Mouse (Mus musculus) spleen, postnatal 4 days (tissue): ENCODE measurements around the gene Lin7c.

Source experiments
- DNase-seq, 2 experiments: peaks; one replicate each; pipeline ENCODE4 v3.0.0; 2022; ENCODE audit warnings: low spot score in 2 of 2

Gene Lin7c

DNA sequence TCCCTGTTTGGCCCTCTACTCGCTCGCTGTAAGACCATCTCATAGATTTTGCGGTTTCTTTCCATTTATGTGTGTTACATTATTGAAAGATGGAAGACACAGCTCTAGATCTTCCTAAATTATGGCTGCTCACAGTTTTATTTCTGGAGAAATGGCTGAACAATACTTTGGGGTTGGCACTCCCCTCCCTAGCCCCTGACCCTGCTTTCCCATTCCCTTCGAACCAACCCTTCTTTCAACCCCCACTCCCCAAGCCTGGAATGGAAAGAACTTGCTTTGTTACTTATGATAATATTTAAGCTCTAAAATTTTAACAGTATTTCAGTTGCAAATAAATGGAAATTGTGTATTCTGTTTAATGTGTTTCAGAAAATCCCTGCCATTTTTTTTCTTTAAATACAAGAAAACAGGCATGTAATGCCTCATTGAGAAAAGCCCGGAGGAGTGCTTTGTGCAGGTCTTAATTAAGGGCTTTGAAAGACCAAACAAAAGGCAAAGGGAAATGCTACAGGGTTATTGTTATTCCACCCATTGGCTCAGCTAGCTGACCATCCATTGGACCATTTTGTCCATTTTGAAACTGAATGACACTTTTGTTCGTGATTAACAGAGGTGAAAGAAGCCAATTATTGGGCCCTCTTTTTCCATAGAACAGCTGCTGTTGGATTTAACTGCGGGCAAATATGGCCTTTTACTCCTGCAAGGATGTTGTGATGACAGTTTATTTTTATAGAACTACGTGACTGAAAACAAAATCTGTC lies 52.3 kb downstream of the Lin7c start:
- no peak for DNase-seq

DNA sequence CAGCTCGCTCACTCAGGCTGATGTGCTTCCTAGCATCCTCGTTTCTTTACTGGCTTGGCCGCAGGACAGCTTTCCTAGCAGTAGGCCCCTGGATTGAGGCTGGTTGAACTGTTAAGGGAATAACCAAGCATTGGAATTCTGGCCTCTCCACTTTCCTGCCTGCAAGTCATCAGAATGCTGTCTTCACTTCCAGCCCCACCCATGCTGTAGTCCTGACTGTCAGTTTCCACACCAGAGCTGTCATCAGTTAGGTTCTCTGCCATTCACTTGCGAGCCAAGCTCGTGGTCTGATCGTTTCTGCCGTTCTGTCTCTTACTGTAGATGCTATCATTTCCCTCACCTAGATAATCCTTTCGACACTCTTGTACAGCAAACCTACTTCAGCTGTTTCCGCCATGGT lies 54.3 kb downstream of the Lin7c start:
- DNase-seq, result no peak

DNA sequence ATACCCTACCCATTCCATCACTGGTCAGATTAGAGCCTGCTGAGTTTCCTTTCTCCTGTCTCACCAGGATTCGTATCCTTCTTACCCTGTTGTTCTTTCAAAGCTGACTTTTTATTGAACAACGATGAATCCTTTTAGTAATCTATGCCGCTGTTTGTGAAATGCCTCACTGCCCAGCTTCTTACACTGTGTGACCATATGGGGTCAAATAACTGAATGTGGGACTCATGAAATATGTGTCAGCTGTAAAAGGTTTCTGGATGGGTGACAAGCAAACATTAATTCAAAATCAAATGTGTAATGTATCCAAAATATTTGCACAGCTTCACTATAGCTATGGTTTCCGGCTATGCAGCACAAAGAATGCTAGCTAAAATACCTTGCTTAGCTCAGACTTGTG lies 54.9 kb downstream of the Lin7c start:
- no peak for DNase-seq

DNA sequence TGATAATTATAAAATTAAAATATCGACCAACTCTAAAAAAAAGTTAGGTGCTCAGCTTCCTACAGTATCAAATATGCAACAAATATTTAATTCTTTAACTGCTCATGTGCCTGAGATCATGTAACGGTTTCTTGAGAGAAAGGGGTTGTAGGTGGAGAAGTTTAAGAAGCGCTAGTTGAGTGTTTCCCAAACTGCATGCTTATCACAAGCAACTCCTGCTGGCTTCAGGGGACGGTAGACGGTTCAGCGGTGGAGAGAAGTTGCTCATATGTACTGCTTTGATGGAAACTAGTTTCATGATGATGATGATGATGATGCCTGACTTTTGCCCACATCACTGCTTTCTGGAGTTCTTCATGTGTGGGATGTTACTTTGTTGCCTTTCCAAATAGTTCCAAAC lies 55.8 kb downstream of the Lin7c start:
- no peak for DNase-seq

DNA sequence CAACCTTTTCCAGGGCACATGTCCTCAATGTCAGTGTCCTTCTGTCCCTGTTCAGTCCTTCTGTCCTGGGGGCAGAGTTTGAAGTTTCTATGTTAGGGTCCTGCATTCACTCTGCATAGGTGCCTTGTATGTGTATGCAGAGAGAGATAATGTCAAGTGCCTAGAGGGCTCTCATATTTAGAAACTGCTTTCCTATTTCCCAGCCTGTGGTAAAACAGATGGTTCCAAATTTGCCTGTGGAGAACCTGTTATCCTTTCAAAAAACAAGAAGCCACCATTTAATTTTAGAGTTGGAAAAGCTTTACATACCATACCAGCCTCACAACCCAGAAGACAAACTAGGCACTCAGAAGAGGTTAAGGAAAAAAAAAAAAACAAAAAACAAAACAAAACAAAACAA lies 58.9 kb downstream of the Lin7c start:
- no peak for DNase-seq

- no peak for DNase-seq
These were observed 59.7 kb downstream of the Lin7c start for GRCm38 (mm10) chr2:109950311-109950710.
